Mouse (Mus musculus): ENCODE results near the gene Gm16429. TPM values are rescaled to one million over a fixed set of nuclear protein-coding genes. Genes with fewer than 3 reads are reported as not detected.

Gene Gm16429
- polyA plus RNA-seq (2014; fragmentation: Illumina TruSeq; extraction: RNeasy Lipid Tissue Mini Kit (QIAGEN cat#74804); ENCODE audit: low read depth, low replicate concordance) = not detected

GRCm38 (mm10) chr5:93928952-93929351 lies at the start of gene Gm16429:
Gm16429 (minus strand) TSS chr5:93929052.

Other genes starting within 250 kb of the Gm16429 start
- gene Gm7792, start 85.3 kb downstream of the Gm16429 start, polyA plus RNA-seq (2014; fragmentation: Illumina TruSeq; extraction: RNeasy Lipid Tissue Mini Kit (QIAGEN cat#74804); ENCODE audit: low read depth, low replicate concordance) = not detected
- not detected for gene BC061212, start 141.5 kb upstream of the Gm16429 start, polyA plus RNA-seq (2014; fragmentation: Illumina TruSeq; extraction: RNeasy Lipid Tissue Mini Kit (QIAGEN cat#74804); ENCODE audit: low read depth, low replicate concordance)
- gene Gm6351, start 147.3 kb upstream of the Gm16429 start, polyA plus RNA-seq (2014; fragmentation: Illumina TruSeq; extraction: RNeasy Lipid Tissue Mini Kit (QIAGEN cat#74804); ENCODE audit: low read depth, low replicate concordance) = not detected